Comparison of ENCODE assay signal across 8 mouse cellular contexts in genomic region chr12:70937571-70938384, GRCm38 (mm10). TPM values are rescaled to one million over a fixed set of nuclear protein-coding genes. Genes with fewer than 3 reads are reported as not detected.
DNase-seq lines count a peak whose midpoint lies in the region; ATAC-seq and TF ChIP-seq lines count a peak whose summit lies in the region.

Actr10 (plus strand) TSS chr12:70937857.

- no peak for TF ChIP-seq EP300 in lung, postnatal 0 days (IDR thresholded peaks at IDR 0.05)

- H3K9ac ChIP-seq in lung, postnatal 0 days (replicated peaks; ENCODE audit: low read depth) = peak within 1 kb of the TSS; percentile 91

- H3K4me3 ChIP-seq in hindbrain, embryonic 10.5 days = peak within 1 kb of the TSS; percentile 91
- peak within 1 kb of the TSS; percentile 93 for H3K4me3 ChIP-seq in lung, postnatal 0 days (ENCODE audit: low read depth, low read length)

- H3K9me3 ChIP-seq in hindbrain, embryonic 10.5 days = no peaks in the 10 kb centered on the region
- H3K9me3 ChIP-seq in lung, postnatal 0 days (ENCODE audit: low read length) = no peaks in the 10 kb centered on the region

- peak within 1 kb of the TSS; percentile 92 for H3K27ac ChIP-seq in hindbrain, embryonic 10.5 days
- peak within 1 kb of the TSS; percentile 85 for H3K27ac ChIP-seq in lung, postnatal 0 days (ENCODE audit: low read length)

- ATAC-seq in frontal cortex, adult (ENCODE audit: low TSS enrichment) = peak; percentile 98
- peak; percentile 98 for ATAC-seq in lung, postnatal 0 days

- under 1% methylated on average over 58 of the region's 59 CpGs for WGBS in hindbrain, embryonic 10.5 days
- under 1% methylated on average over 57 of the region's 59 CpGs for WGBS in lung, postnatal 0 days

- peak; percentile 75 for DNase-seq in MEL-GATA-1-ER (ENCODE audit: extremely low read depth, low read depth)
- peak; percentile 88 for DNase-seq in cerebellum, adult 8-10 months
- DNase-seq in hindbrain, embryonic 10.5 days (ENCODE audit: low spot score) = peak; percentile 94
- DNase-seq in layer of hippocampus, adult 9-11 months = peak; percentile 94
- peak; percentile 95 for DNase-seq in lung, postnatal 0 days (ENCODE audit: low spot score)
- DNase-seq in ovary, postnatal 14 days (ENCODE audit: low spot score) = peak; percentile 94
- DNase-seq in thymus, postnatal 14 days = peak; percentile 96

- peaks cover 10% of the 10 kb centered on the region for H3K4me1 ChIP-seq in hindbrain, embryonic 10.5 days (replicated peaks)
- H3K4me1 ChIP-seq in lung, postnatal 0 days (ENCODE audit: insufficient read depth, low read depth, low read length) = no peaks in the 10 kb centered on the region; the same call in 1 of the 2 replicates

- H3K36me3 ChIP-seq in hindbrain, embryonic 10.5 days = peaks cover 23% of the 10 kb centered on the region
- H3K36me3 ChIP-seq in lung, postnatal 0 days (ENCODE audit: insufficient read depth, low read length) = no peaks in the 10 kb centered on the region

- TF ChIP-seq CTCF in lung, postnatal 0 days (IDR thresholded peaks at IDR 0.05) = no peak

- no peaks in the 10 kb centered on the region for H3K27me3 ChIP-seq in hindbrain, embryonic 10.5 days (ENCODE audit: insufficient read depth, poor library complexity, severe bottlenecking)
- no peaks in the 10 kb centered on the region for H3K27me3 ChIP-seq in lung, postnatal 0 days (replicated peaks; ENCODE audit: insufficient read depth, low read length)

- peak within 1 kb of the TSS; percentile 72 for H3K4me2 ChIP-seq in lung, postnatal 0 days (replicated peaks; ENCODE audit: low read depth, low read length)

RNA-seq across cellular contexts. Expression of gene Actr10, which starts in this region (rescaled TPM):
- polyA plus RNA-seq in hindbrain, embryonic 10.5 days (2016; fragmentation: Nextera tagmentation; extraction: Ambion mirVana) = 210 and 229 TPM in 2 replicates
- 192 and 206 TPM in 2 replicates for polyA plus RNA-seq in lung, postnatal 0 days (2015; fragmentation: Nextera tagmentation; extraction: Ambion mirVana)

Comparison
In these comparisons a context has a peak if more than half of its experiments do, and no peak if none do; other contexts are left out.
1. Peak in every context shown above with its lines: DNase-seq, ATAC-seq, H3K4me3 ChIP-seq and H3K27ac ChIP-seq.